Mouse (Mus musculus) kidney, adult 9 months (tissue): ENCODE measurements around the gene Cox4i1.
A peak's percentile ranks its signal among the peaks of the same experiment; 100 is the strongest.
"Not testable (repeated sequence)": the region's sequence is repeated elsewhere in the genome, so short reads cannot be mapped to it uniquely, and the experiment has no call there.

Source experiments
- DNase-seq: peaks from one replicate; pipeline ENCODE4 v3.0.0; 2022

The Cox4i1 gene

GRCm38 (mm10) chr8:120665726-120666455 is 2.1 kb upstream of the Cox4i1 start:
- peak; percentile 37 for DNase-seq

DNA sequence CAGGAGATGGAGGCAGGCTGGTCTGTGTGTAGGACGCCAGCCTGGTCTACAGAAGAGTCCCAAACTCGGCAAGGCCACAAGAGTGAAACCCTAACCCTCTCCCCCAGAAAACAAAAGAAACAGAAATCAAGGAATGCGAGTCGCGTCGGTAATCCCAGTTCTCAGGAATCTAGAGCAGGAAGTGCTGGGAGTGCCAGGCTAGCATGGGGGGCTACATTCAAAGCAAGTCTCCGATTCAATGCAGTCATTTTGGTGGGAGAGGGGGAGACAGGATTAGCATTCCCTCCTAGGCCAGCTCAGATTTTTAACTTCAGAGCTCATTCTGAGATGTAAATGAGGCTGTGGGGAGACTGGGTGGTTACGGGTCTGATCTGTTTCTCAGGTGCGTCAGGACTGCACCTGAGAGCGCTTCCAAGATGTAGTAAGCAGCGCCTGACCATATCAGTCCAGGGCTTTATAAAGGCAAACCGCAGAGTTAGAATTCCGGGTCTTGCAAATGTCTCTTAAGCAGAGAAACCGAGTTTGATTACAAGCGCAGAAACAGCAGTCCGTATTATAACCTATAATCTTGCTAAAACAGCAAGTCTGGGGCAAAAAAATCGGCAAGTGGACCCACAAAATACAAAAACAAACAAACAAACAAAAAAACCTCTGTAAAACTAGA is 1.1 kb upstream of the Cox4i1 start:
- no peak for DNase-seq

DNA sequence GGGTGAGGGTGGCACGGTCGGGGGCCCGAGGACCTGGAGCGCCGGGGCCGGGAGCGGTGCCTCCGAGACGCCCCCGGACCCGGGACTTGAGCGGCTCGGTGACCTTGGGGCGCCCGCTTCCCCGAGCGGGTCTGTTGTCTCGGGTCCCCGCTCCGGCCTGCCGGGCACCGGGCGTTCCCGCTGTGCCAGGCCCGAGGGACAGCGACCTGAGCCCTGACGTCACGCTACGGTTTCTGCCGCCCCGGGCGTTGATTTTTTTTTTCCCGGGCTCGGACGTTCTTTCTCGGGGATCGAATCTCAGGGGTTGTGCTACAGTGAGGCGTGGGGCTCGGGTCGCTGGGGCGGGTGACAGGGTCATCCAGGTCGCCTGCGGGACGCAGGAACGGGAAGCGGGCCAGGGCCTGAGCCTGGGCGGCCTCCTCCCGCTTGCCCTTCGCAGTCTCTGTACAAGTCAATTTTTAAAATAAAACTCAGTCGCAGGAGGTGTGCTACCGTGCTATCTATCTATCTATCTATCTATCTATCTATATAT is 418 bp downstream of the Cox4i1 start, which contains the start of gene Emc8:
Gene Emc8, minus strand, starts transcription at position 200 of the 532 bp plus-strand sequence.
- DNase-seq: peak; percentile 40

GRCm38 (mm10) chr8:120671775-120672174 is 3.8 kb downstream of the Cox4i1 start:
- no peak for DNase-seq

- DNase-seq: no peak
These were observed 4.7 kb downstream of the Cox4i1 start for GRCm38 (mm10) chr8:120672626-120673229.

DNA sequence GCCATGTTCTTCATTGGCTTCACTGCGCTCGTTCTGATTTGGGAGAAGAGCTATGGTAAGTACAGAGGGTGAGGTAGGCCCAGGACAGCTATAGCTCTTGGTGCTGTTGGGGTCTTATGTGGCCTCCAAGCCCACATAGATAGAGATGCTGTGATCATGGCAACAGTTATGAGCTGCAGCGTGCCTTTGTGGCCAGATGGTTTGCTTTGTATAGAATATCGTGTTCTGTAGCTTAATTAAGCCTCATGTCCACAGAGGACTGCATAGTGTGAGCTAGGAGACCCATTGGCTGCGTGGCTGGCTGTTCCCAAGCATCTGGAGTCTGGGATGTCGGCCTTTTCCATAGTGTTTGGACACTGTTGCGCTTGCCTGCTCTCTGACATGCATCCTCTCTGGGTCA is 5.3 kb downstream of the Cox4i1 start:
- no peak for DNase-seq

- no peak for DNase-seq
These were observed 7.7 kb downstream of the Cox4i1 start for GRCm38 (mm10) chr8:120675718-120676117.

GRCm38 (mm10) chr8:120678447-120678846 is 10.4 kb downstream of the Cox4i1 start:
- DNase-seq: peak; percentile 85

DNA sequence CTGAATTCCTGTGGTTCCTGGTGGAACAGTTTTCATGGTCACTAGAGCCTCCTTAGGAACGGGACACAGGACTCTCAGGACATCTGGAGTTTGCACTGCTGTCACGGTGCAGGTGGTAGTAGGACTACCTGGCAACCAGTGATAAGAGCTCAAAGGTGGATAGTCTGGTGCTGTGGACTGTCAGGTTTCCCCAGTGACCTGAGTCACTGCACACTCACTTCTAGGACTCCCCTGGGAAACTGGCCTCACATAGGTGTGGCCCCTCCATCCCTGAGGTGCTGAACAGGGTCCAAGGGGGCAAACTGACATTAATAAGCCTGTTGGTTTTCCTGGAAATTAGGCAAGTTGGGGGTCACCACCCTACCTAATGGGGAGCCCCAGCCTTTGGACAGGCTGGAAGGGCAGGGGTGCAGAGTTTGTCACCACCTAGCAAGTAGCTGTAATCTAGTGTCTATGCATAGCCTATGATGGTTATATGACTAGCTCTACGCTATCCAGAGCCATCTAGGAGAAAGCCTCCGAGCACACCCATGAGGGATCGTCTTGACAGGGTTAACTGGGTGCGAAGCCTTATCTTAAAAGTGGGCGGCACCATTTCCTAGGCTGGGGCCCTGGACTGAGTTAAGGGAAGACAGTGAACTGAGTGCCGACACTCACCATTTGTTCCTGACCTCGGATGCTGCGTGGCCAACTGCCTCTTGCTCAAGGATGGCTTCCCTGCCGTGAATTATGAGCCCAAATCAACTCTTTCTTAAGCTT is 11.8 kb downstream of the Cox4i1 start:
- no peak for DNase-seq

GRCm38 (mm10) chr8:120680405-120680804 is 12.4 kb downstream of the Cox4i1 start:
- DNase-seq: not testable (repeated sequence)

DNA sequence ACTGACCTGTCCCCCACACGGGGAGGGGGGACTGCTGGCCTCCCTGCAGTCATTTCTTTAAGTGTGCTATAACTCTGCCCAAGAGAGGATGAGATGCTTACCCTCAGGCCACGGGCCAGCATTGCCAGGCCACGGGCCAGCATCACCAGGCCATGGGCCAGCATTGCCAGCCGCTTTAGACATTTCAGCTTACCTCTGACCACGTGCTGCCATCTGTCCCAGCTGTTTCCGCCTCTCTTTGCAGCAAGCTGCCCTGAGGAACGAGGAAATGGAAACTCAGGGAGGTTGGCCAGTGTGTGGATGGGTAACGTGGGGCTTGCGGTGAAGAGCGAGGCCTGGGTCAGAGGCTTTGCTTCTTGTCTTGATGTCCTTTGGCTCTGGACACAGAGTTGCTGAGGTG is 13.1 kb downstream of the Cox4i1 start:
- DNase-seq: no peak

DNA sequence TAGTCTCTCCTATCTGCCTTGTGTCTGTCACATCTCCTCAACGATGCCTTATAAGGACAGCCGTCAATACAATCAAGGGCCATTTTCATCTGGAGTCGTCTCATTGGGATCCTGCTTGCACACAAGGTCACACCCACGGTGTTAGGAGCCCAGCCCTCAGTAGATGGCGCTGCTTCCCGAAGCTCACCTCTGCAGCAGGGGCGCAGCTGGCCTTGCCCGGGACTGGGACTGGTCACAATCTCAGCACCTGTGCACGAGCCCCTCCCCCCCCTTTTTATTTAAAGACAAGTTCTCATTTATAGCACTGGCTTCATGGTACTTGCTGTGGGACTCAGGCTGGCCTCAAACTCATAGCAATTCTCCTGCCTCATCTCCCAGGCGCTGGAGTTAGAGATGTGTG is 15.6 kb downstream of the Cox4i1 start:
- DNase-seq: peak; percentile 83

DNA sequence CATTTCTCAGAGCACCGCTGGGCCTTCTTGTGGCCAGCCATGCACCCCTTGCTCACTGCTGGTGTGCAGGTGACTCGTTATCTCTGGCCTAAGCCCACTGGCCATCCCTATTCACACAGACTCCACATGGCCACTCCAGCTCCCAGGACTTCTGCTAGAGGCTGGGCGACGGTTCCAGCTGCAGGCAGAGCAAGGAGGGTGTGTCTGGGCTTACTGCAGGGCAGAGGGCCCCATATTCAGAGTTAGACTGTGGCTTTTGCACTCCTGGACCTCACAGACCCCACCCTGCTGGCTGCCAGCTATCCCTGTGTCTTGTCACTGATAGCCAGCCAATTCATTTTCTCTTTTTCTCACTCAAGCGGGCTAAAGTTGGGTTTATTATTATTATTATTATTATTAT is 16.1 kb downstream of the Cox4i1 start:
- no peak for DNase-seq

GRCm38 (mm10) chr8:120685097-120685496 is 17.1 kb downstream of the Cox4i1 start:
- no peak for DNase-seq

GRCm38 (mm10) chr8:120685591-120685990 is 17.6 kb downstream of the Cox4i1 start:
- no peak for DNase-seq

GRCm38 (mm10) chr8:120686051-120686450 is 18.0 kb downstream of the Cox4i1 start:
- DNase-seq: no peak

GRCm38 (mm10) chr8:120686576-120686975 is 18.6 kb downstream of the Cox4i1 start:
- no peak for DNase-seq

- peak; percentile 64 for DNase-seq
These were observed 19.8 kb downstream of the Cox4i1 start for GRCm38 (mm10) chr8:120687786-120688185.

- no peak for DNase-seq
These were observed 20.5 kb downstream of the Cox4i1 start for GRCm38 (mm10) chr8:120688511-120688910.

DNA sequence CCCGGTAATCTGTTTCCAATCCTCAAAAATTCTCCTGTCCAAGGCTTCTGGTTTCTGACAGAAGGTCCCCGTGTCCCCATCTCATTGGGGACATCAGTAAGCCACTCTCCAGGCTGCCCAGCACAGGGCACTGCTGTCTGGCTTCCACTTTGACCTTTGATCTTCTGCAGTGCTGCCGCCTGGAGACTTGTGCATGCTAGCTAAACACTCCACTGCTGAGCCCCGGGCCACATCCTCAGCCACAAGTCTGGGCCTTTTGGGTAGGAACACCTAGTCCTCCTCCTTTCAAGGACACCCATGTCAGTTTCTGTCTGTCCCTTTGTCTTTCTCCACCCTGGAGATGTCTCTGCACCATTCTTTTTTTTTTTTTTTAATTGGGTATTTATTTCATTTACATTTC is 24.9 kb downstream of the Cox4i1 start:
- DNase-seq: no peak

GRCm38 (mm10) chr8:120693861-120694493 is 26.0 kb downstream of the Cox4i1 start:
- DNase-seq: peak; percentile 47

GRCm38 (mm10) chr8:120696401-120697153 is 28.6 kb downstream of the Cox4i1 start:
- no peak for DNase-seq
